Mouse (Mus musculus) gastrocnemius, adult 8-10 months (tissue): Measurements from ENCODE around the gene Dtnb. TPM values are rescaled to one million over a fixed set of nuclear protein-coding genes. Genes with fewer than 3 reads are reported as not detected.
"Not testable (repeated sequence)": the region's sequence is repeated elsewhere in the genome, so short reads cannot be mapped to it uniquely, and the experiment has no call there.

ENCODE experiments used
- DNase-seq, 2 experiments: peaks; one replicate each; pipeline ENCODE4 v3.0.0; 2022; ENCODE audit warnings: low spot score in 2 of 2
- total RNA-seq, 4 experiments: library from RNA; stranded (reverse); gene quantifications; 2 replicates each; pipeline ENCODE4 v1.2.4; 2022

The Dtnb gene
- 1 to 10 TPM; 1.4 to 9.8 (median 5.4) TPM for total RNA-seq

DNA sequence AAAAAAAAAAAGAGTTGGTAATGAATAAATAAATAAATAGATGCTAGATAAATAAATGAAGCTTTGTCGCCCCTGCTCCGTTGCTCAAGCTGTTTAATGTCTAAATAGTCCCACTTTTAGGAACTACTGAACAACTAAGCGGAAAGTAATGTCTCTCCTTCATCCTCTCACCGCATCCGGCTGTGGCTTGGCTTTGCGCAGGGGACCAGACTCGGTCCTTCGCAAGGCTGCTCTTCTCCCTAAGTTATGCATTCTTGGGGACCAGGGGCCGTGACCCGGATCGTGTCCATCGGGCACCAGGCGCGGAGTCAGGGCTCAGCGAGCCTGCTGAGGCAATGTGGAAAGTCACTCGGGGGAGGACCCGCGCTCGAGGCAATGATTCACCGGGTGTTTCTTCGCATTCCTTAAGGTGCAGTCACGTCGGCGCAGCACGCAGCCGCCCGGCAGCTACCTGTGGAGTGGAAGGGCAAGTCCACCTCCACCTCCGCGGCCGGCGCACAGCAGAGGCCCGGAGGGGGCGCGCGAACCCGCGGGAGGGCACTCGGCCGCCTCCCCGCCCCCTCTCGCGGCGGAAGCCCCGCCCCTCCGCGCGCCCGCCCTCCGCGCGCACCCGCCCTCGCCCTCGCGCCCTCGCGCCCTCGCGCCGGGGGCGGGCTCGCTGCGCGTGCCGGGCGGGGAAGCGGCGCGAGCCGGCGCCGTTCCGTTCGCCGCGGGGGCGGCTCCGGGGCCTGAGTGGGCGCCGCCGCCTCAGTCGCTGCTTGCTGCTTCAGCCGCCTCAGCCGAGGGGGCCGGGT is at the start of gene Dtnb:
Gene Dtnb (plus strand): TSS at position 595 of the 794 bp plus-strand sequence.
- peak; percentile 25 to 41 for DNase-seq

DNA sequence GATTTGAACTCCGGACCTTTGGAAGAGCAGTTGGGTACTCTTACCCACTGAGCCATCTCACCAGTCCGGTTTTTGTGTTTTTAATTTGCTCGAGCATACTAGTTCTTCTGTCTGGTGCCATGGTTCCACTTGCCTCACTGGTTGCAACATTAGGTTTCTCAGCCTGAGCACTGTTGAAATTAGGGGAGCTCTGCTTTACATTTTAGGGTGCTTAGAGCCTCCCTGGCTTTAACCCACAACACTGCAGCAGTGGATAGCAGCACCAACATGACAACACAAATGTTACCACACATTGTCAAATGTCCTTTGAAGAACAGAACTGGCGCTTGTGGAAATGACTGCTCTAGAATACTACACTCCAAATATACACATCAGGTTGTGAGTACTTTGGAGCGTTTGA is 46.6 kb upstream of the Dtnb start:
- DNase-seq: no peak

DNA sequence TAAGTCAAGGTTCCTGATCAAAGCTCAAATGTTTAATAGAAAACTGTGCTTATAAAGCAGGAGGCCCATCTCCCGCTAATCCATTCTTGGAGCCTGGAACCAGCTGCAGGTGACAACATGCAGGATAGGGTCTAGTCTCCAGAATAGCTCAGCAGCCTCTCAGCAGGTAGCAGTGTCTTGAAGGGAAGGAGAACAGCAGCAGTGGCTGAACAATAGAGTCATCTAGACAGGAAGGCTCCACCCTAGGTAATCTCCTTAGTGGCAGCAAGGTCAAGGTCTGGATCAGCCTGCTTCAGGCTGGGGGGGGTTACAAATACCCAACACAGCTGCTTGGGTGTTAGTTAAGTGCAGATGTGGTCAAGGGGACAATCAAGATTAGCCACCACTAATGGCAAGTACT is 36.7 kb upstream of the Dtnb start:
- DNase-seq: not testable (repeated sequence)

DNA sequence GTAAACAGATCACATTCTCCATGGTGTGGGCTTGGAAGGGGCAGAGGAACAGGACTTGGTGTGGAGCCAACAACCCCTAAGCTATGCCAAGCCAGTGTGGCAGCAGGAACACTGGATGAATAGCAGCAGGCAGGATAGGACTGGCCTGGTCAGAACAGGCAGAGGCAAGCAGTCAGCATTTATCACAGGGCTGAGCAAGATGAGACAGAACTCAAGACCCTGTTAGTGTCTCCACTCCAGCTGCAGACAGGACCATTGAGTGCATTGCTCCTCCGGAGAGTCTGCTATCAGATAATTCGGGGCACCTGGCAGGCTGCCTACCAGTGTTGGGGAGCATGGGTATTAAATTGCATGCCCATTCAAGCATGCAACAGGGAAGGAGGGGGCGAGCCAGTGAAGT is 34.6 kb upstream of the Dtnb start:
- DNase-seq: no peak

DNA sequence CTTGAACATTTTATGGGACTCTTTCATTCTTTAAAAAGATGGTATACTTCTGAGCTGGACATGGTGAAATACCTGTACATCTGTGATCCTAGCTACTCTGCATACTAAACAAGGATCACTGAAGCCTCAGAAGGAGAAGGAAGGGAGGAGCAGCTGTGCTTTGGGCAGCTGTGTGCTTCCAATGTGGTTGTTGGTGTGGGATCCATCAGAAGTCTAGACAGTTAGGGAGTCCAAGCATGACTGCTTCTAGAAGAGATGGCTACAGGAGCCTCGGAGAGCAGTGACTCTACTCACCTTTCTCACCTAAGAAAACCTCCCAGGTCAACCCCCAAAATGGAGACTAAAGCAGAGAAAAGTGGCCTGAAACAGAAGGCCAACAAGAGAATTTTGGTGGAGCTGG is 34.1 kb upstream of the Dtnb start:
- no peak for DNase-seq

DNA sequence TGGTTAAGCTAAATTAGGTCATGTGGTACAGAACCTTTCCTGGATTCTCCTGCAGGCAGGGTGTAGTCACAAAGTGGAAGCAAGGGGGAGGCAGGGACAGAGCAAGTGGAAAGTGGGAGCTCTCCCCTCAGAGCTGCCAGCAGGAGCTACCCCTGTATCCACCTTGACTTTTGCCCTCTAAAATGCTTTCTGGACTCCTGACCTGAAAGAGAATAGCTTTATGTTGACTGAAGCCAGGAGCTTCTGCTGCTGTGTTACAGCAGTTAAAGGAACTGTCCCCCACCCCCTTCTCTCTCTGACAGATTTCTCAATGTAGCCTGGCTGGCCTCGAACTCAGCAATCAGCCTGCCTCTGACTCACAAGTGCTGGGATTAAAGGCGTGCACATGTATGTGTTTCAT is 32.6 kb upstream of the Dtnb start:
- no peak for DNase-seq

DNA sequence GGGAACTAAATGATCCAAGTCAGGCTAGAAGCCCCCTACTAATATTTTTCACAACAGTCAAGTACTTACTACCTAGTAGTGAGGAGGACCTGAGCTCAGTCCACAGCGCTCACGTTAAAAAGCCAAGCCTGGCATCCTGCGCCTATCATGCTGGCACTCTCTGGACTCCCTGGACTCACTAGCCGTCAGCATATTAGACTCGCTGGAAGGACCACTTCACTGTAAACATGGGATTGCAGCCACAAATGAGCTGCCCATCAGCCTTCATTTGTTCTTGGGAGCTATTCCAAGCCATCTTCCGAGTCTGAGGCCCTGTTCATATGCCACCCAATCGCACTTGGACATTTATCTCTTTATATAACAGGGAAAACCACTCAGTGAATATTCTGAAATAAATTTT is 31.3 kb upstream of the Dtnb start:
- DNase-seq: no peak

DNA sequence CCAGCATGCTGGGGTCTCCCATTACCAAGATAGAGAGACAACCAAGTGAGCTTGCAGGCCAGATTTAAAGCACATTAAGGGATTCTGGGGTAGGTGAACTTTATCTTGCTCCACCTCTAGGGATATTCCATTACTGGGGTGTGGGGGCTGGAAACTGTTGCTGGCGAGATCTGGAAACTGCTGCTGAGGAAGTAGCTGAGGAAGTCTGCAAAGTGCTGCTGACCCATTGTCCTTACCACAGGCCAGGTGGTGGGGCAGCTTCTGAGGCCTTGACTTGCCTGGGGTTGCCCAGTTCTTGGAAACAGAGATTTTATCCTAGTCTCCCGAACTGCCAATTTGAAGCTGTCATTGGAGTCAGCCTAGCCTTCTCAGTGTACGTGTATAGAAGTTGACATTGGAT is 26.7 kb upstream of the Dtnb start:
- no peak for DNase-seq

DNA sequence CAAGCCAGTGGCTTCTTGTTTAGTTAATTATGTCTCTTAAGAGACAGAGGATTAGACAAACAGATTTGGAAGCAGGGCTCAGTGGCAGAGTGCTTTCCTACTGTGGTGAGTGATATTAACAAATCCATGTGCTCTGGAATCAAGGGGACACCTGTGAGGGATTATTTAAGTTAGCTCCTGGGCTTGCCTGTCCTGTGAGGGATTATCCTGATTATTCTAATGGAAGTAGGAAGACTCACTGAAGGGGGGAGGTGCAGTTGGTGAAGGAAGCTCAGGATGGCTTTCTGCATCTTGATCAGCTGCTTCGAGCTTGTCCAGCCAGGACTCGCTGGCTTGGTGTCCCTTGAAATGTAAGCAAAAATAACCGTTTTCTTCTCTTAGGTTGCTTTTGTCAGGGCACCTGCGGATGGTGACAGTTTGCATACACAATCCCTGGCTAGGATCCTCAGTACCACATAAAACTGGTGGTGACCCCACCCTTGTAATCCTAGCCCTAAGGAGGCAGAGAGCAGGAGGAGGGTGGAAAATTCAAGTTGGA is 26.0 kb upstream of the Dtnb start:
- DNase-seq: no peak

DNA sequence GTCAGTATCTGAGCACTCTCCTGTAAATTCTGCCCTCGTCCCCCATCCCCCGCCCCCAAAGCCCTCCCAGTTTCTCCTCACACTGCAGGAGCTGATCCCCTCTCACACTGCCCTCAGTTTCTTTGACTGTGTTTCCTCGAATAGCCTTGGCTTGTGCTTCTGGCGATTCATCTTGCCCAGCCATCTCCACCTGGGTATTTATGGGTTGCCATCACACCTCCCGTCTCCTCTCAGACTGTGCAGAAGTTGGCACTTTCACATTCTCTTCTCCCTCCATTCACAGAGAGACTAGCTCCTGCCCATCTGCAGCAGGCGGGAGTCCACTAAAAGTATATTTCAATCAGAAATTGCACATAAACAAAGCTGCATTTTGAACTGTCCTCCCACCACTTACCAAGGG is 25.4 kb upstream of the Dtnb start:
- DNase-seq: no peak

DNA sequence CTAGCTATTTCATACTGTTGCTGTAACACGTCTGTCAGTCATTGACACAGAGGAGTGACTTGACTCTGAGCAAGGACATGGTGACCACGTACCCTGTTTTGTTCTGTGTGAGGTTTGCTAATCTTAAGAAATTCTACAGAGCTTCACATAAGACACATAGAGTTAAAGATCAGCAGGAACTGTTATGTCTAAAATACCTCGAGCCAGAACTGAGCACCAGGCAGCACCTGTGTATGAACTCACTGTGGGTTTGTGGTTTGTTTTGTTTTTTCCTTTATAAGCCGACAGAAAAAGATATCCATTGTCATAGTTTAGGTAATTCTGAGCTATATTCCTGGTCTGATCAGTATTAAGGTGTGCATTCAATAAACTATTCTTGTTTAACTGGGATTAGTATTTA is 24.7 kb upstream of the Dtnb start:
- DNase-seq: no peak

DNA sequence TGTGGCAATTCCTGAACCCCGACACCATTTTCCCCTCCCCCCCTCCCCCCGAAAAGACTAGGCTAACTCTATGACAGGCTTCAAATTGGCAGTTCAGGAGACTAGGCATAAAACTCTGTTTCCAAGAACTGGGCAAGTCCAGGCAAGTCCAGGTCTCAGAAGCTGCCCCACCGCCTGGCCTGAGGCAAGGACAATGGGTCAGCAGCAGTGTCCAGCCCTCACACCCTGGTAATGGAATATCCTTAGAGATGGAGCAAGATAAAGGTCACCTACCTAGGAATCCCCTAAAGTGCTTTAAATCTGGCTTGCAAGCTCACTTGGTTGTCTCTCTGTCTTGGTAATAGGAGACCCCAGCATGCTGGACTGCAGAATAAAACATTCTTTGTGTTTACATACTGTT is 24.3 kb upstream of the Dtnb start:
- DNase-seq: no peak

DNA sequence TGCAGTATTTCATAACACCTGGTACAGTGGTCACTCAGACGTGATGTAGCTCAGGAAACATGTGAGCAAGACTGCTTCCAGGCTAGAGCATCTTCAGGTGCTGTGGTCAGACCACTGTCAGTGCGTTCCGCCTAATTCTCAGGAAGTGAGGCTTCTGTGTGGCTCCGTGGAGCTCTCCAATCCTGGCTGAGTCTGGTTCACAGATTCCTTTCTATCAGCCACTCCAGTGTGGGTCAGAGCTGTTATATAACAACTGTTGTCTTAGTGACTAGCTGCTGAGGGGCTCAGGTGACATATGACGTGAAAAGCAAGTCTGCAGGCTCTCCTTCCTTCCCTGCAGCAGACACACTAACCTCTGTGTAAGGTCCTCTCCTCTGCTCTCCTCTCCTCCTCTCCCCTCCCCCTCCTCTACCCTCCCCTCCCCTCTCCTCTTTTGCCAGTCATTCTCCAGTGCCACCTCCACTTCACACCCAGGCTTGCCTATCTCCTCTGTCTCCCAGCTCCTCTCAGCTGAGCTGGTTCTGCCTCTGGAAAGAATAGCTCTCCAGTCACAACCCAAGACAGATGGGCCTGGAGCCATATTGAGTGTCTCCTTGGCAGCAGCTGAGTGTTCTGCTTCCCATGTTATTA is 23.5 kb upstream of the Dtnb start:
- no peak for DNase-seq

DNA sequence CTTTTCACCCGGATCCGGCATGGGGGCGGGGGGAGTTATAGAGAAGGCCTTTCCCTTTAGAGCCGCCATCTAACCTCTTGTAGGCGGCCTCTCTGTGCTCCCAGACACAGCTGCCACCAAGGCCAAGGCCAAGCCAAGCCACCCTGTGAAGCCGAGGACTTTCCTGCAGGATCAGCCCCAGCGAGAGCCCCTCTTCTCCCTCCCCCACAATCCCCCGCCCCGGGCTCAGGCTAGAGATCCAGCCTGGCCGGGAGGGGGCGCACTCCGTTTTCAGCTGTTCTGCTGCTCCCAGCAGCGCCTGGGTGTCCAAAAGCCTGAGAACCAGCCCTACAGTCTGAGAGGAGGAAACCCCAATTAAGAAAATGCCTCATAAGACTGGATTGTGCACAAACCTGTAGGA is 21.9 kb upstream of the Dtnb start:
- DNase-seq: no peak

DNA sequence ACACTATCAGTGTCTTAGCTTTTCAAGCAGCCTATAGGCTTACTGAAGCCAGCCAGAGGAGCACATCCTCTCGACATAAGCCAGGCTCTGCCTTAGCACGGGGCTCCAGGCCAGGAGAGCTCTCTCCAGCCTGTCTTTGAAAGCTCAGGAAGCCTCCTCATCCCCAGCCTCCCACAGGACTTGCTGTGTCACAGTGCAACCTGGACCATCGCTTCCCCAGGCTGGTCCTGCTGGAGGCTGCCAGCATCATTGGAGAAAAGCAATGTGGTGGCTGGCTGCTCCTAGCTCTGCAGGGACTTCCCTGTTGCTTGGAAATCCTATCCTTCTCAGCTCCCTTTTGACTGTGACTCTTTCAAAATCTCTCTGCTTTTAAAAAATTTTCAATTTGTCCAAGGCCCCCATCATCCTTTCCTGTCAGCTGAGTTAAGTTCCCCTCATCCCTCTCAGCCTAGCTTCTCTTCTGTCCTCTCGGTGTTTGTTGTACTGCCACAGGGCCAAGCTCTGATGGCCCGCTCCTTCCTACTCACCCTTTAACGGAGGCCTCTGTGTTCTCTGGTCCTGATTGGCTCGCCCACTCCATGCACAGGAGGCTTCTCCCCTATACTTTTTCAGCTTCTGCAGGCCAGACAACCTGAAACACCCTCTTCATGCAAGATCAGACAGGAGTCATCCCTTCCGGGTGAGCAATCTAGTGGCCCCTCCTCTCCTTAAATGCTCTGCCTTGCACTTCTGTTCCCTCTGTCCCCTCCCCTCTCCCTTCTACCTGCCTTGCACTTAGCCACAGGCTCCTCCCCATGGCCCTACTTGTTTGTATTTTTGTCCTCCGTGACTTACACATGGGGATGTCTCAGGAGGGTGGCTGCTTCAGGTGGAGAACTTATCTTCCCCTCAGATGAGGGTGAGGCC is 14.5 kb upstream of the Dtnb start:
- no peak for DNase-seq

DNA sequence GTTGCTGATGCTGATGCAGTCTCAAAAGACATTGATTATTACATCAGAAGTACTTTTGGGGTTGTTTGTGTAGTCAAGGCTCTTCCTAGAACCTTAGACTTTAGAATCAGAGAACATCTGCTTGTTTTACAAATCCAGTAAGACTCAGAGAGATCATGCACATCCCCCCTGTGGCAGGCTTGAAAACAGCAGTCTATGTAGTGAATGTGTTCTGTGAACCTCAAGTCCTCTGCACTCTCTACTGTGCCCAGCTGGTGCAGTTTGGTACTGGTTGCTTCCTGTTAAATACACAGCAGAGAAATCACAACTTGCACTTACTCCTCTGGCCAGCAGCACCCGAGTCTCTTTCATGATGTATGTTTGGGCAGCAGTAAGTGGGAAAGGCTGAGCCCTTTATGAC is 11.6 kb upstream of the Dtnb start:
- DNase-seq: no peak

DNA sequence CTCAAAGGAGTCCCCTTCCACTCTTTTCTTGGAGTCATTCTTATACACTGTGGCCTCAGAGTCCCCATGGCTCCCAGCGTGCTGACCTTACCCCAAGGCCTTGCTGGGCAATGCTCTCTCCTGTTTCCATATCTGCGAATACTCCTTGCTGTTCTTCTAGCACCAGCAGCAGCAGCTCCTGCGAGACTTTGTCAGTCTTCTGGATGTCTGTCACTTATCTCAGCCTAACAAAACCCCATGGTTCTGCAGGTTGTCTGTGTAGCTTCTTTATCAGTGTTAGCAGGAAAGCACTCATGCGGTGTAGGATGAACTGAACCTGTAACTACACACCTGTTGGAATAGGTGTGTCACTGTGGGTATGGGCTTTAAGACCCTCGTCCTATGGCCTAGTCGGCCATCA is 11.1 kb upstream of the Dtnb start:
- no peak for DNase-seq

DNA sequence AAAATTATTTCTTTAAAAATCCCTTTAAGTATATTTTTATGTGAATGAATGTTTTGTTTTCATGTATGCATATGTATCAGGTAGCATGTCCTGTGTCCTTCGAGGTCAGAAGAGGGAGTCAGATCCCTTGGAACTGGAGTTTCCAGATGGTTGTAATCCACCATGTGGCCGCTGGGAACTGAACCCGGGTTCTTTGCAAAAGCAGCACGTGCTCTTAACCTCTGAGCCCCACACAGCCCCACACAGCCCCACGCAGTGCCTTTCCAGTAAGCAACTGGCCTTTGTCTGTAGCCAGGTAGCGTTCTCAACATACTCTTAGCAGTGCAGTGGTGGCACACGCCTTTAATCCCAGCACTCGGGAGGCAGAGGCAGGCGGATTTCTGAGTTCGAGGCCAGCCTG is 9.4 kb upstream of the Dtnb start:
- no peak for DNase-seq

DNA sequence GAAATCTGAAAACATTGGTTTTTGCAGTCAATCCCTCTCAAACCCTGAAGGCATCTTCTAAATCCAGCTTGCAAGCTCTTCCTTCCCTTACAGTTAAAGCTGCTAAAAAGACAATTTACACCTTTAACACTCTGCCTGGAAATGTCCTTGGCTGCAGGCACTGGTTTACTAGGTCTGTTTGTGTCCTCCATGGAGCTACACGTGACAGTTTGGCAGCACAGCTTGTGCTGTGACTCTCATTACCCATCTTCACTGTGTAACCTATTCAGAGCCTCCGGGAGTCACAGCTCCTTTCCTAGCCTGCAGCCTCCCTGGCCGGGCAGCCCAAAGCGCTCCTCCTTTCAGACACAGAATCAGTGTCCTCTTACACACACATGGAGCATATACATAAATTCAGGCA is 8.5 kb upstream of the Dtnb start:
- DNase-seq: no peak

DNA sequence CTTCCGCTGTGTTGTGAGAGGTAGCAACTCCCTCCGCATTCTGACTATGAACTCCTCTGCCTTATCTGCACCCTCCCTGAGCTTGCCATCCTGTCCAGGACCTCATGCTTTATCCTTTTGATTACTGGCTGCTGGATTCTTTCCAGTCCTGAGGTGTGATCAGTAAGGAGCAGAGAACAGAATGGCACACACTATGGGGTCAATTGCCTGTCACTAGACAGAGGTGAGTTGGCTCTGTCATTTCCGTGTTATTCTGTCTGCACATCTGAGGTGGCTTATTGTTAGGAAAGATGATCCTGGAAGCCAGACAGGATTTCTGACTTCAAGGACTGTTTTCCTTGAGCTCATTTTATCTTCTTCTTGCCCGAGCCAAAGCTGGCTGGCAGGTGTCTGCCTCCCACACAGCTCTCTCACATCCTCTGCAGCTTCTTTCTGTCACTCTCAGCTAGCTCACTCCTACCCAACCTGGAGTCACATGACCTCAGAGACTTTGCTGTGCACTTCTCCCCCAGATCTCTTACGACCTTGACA is 3.7 kb upstream of the Dtnb start:
- no peak for DNase-seq

DNA sequence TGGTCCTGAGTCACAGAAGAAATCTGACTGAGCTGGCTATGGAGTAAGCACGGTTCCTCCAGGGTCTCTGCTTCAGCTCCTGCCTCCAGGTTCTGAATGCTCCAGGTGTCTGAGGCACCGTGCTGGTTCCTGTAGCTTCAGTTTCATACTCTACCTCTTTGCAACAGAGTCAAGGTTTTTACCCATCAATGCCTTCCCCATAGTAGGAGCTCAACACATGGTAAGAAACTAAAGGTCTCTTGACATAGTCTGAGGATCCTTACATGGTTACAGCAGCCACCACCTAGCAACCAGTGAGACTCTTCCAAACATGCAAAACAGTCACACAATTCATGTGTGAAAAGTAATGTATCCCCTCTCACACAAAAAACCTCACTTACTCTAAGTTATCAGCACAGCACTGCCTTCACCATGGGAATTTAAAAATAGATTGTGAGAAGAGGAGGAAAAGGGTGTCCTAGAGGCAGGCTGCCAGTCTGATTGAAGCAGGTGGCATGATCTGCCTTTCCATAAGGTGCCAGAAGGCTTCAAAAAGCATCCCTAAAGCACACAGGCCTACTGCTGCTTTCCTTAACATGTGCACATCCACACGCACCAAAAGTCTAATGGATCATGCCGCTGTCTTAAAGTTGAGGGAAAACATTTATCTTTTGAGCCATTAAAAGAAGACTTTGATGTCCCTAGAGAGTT is 1.3 kb upstream of the Dtnb start:
- DNase-seq: no peak
